Comparison of ENCODE assay signal across 12 mouse cellular contexts in the genomic region with DNA sequence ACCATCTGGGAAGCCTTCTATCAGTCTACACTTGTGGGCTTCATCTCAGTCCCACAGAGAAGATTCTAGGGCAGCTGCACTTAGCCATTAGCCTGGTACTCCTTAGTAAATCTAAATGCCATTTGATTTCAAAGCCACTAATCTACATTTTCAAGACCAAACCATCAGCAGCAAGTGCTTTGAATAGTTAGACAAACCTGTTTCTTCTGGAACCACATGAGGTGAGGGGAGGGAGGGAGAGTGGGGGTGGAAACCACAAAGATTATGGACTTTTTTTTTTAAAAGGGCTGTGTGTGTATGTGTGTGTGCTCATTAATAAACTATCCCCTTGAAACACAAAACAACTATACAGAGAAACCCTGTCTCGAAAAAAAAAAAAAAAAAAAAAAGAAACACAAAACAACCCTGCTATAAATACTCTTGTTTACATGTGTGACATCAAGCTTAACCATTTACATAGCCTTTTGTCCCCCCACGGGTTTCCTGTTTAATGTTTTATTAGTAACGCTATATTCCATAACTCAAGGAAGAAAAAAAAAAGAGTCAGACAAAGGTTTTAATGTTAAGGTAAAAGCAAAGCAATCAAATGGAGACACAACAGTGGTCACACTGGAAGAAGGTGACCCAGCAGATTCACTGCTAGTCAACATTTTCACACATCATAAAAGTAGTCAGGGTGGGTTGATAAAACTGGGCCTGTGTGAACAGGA. TPM values are rescaled to one million over a fixed set of nuclear protein-coding genes. Genes with fewer than 3 reads are reported as not detected.
DNase-seq lines count a peak whose midpoint lies in the region; ATAC-seq and TF ChIP-seq lines count a peak whose summit lies in the region.
"Had no signal": no experiment of that assay in that cellular context is flagged by ENCODE, and none has a peak within 500 bp of the region (broad histone marks: within the 10 kb centered on the region; RNA-seq: fewer than 3 reads in every experiment).

No protein-coding gene starts in this region.

- ATAC-seq in intestine, postnatal 0 days, result no peak; the same call in 1 of the 2 replicates
- no peak for ATAC-seq in stomach, postnatal 0 days (ENCODE audit: low FRiP score, low TSS enrichment)
- no peak for ATAC-seq in erythroblast, adult 5-6 weeks (replicated peaks; ENCODE audit: low FRiP score, poor library complexity, severe bottlenecking)
- no peak for ATAC-seq in forebrain, embryonic 12.5 days (ENCODE audit: low FRiP score)

- H3K9ac ChIP-seq in heart, adult 2 months (ENCODE audit: low read depth, low read length), result no peak overlapping the region
- no peak overlapping the region for H3K9ac ChIP-seq in intestine, postnatal 0 days (ENCODE audit: low read depth, low read length)
- H3K9ac ChIP-seq in stomach, postnatal 0 days (ENCODE audit: low read length), result no peak overlapping the region
- no peak overlapping the region for H3K9ac ChIP-seq in forebrain, embryonic 12.5 days

- no peak for TF ChIP-seq EP300 in heart, adult 2 months (IDR thresholded peaks at IDR 0.05; ENCODE audit: insufficient read depth, low read depth, low read length)
- TF ChIP-seq EP300 in stomach, postnatal 0 days (optimal IDR thresholded peaks at IDR 0.05), result no peak

- peaks cover 4% of the 10 kb centered on the region for H3K4me1 ChIP-seq in heart, adult 2 months (ENCODE audit: control insufficient read depth, insufficient read depth, low read length)
- H3K4me1 ChIP-seq in spleen, adult 2 months (ENCODE audit: control insufficient read depth, insufficient read depth, insufficient read length), result peaks cover 16% of the 10 kb centered on the region
- H3K4me1 ChIP-seq in intestine, postnatal 0 days (replicated peaks; ENCODE audit: control insufficient read depth, insufficient read depth, low read length), result no peaks in the 10 kb centered on the region; the same call in 1 of the 2 replicates
- H3K4me1 ChIP-seq in stomach, postnatal 0 days (replicated peaks; ENCODE audit: control insufficient read depth, insufficient read depth), result peaks cover 8% of the 10 kb centered on the region; the same call in 1 of the 2 replicates
- peaks cover 6% of the 10 kb centered on the region; the same call in 1 of the 2 replicates for H3K4me1 ChIP-seq in forebrain, embryonic 12.5 days

- no peak overlapping the region for H3K4me2 ChIP-seq in intestine, postnatal 0 days (replicated peaks; ENCODE audit: low read depth)
- no peak overlapping the region for H3K4me2 ChIP-seq in stomach, postnatal 0 days (replicated peaks; ENCODE audit: low read depth)
- no peak overlapping the region for H3K4me2 ChIP-seq in forebrain, embryonic 12.5 days

- no peaks in the 10 kb centered on the region for H3K36me3 ChIP-seq in heart, adult 2 months (ENCODE audit: control insufficient read depth, insufficient read depth, low read length)
- H3K36me3 ChIP-seq in spleen, adult 2 months (ENCODE audit: control insufficient read depth, insufficient read depth, low read length), result peaks cover 9% of the 10 kb centered on the region
- peaks cover 12% of the 10 kb centered on the region; the same call in 1 of the 2 replicates for H3K36me3 ChIP-seq in intestine, postnatal 0 days (ENCODE audit: control insufficient read depth, insufficient read depth)
- H3K36me3 ChIP-seq in stomach, postnatal 0 days (ENCODE audit: control insufficient read depth, insufficient read depth, low read length), result peaks cover 6% of the 10 kb centered on the region; the same call in 1 of the 2 replicates
- H3K36me3 ChIP-seq in forebrain, embryonic 12.5 days (replicated peaks), result peaks cover 14% of the 10 kb centered on the region

- H3K9me3 ChIP-seq in intestine, postnatal 0 days (ENCODE audit: control insufficient read depth), result no peaks in the 10 kb centered on the region
- no peaks in the 10 kb centered on the region for H3K9me3 ChIP-seq in stomach, postnatal 0 days (ENCODE audit: control insufficient read depth, low read length)
- H3K9me3 ChIP-seq in forebrain, embryonic 12.5 days, result no peaks in the 10 kb centered on the region

- no peaks in the 10 kb centered on the region for H3K27me3 ChIP-seq in heart, adult 2 months (ENCODE audit: control insufficient read depth, insufficient read depth, low read length)
- H3K27me3 ChIP-seq in spleen, adult 2 months (ENCODE audit: control insufficient read depth, insufficient read depth, low read length), result no peaks in the 10 kb centered on the region
- no peaks in the 10 kb centered on the region for H3K27me3 ChIP-seq in intestine, postnatal 0 days (replicated peaks; ENCODE audit: control insufficient read depth, insufficient read depth, low read length)
- no peaks in the 10 kb centered on the region for H3K27me3 ChIP-seq in stomach, postnatal 0 days (ENCODE audit: control insufficient read depth, insufficient read depth, low read length)
- no peaks in the 10 kb centered on the region for H3K27me3 ChIP-seq in forebrain, embryonic 12.5 days

- TF ChIP-seq CTCF in heart, adult 2 months (IDR thresholded peaks at IDR 0.05), result no peak
- no peak for TF ChIP-seq CTCF in spleen, adult 2 months (IDR thresholded peaks at IDR 0.05; ENCODE audit: extremely low read depth, insufficient read depth, insufficient read length, insufficient replicate concordance)
- TF ChIP-seq CTCF in intestine, postnatal 0 days (IDR thresholded peaks at IDR 0.05; ENCODE audit: low read depth), result no peak
- no peak for TF ChIP-seq CTCF in stomach, postnatal 0 days (IDR thresholded peaks at IDR 0.05; ENCODE audit: low read depth)

- peak overlapping the region; percentile 51; the same call in 1 of the 2 replicates for H3K27ac ChIP-seq in heart, adult 2 months
- peak overlapping the region; percentile 89 for H3K27ac ChIP-seq in spleen, adult 2 months (ENCODE audit: insufficient read depth, low read length)
- H3K27ac ChIP-seq in intestine, postnatal 0 days (ENCODE audit: low read depth, low read length), result 0 out of 2 replicates have a peak overlapping the region, but pooled peaks have one; percentile 28
- peak overlapping the region; percentile 63 for H3K27ac ChIP-seq in stomach, postnatal 0 days (replicated peaks)
- no peak overlapping the region for H3K27ac ChIP-seq in forebrain, embryonic 12.5 days
- H3K27ac ChIP-seq: left cerebral cortex, adult 2 months had no signal

- H3K79me2 ChIP-seq in heart, adult 2 months (replicated peaks; ENCODE audit: control insufficient read depth, insufficient read depth, low read length), result no peaks in the 10 kb centered on the region

- DNase-seq in heart, adult 2 months, result no peak
- no peak for DNase-seq in heart, adult 9 months (ENCODE audit: low spot score in 2 of 2)
- DNase-seq in spleen, adult 2 months (ENCODE audit: low read depth in 1 of 2, low spot score in 2 of 2), result peak in 1 of 2 experiments; percentile 60
- DNase-seq in spleen, postnatal 10 days (ENCODE audit: low spot score in 2 of 2), result no peak
- DNase-seq in stomach, postnatal 0 days (ENCODE audit: low spot score), result no peak
- DNase-seq: cerebellum, adult 11 months; kidney, adult 11 months; spleen, adult 18-20 months had no signal

- no peak overlapping the region for H3K4me3 ChIP-seq in heart, adult 2 months
- H3K4me3 ChIP-seq in spleen, adult 2 months (ENCODE audit: extremely low read depth, insufficient read depth, insufficient read length), result no peak overlapping the region
- no peak overlapping the region for H3K4me3 ChIP-seq in intestine, postnatal 0 days (ENCODE audit: low read depth, low read length)
- H3K4me3 ChIP-seq in stomach, postnatal 0 days (ENCODE audit: low read depth, low read length), result no peak overlapping the region
- no peak overlapping the region for H3K4me3 ChIP-seq in forebrain, embryonic 12.5 days (replicated peaks)
- H3K4me3 ChIP-seq: left cerebral cortex, adult 2 months had no signal

- intact Hi-C loops in heart, adult 2 months (cut with DNase I), result no loop called here

- whole genome bisulfite sequencing in heart, adult 2 months, result 57% methylated on average over 3 of the region's 3 CpGs
- 10% methylated on average over 3 of the region's 3 CpGs for WGBS in spleen, adult 2 months
- WGBS in intestine, postnatal 0 days, result 36% methylated on average over 3 of the region's 3 CpGs
- WGBS in stomach, postnatal 0 days, result 38% methylated on average over 3 of the region's 3 CpGs
- WGBS in forebrain, embryonic 12.5 days, result 69% methylated on average over 3 of the region's 3 CpGs

- TF ChIP-seq POLR2A in heart, adult 2 months (IDR thresholded peaks at IDR 0.05; ENCODE audit: insufficient read depth, low read depth, low read length), result no peak
- no peak for TF ChIP-seq POLR2A in spleen, adult 2 months (IDR thresholded peaks at IDR 0.05; ENCODE audit: low read depth, low read length)

RNA-seq across cellular contexts. Expression of a gene that starts 38.3 kb away (rescaled TPM):
- total RNA-seq in heart, adult 2 months (2021), result 10 to 100 TPM; 21.1 to 22.5 TPM
- polyA plus RNA-seq in heart, adult 2 months (2012; rRNA removed), result 6.3 and 8.8 TPM in 2 replicates
- polyA plus RNA-seq in spleen, adult 2 months (2012; rRNA removed), result 4.5 and 5.5 TPM in 2 replicates
- polyA plus RNA-seq in intestine, postnatal 0 days (2015; fragmentation: Nextera tagmentation; extraction: Ambion mirVana), result 15.1 and 17.8 TPM in 2 replicates
- 17.9 and 18.3 TPM in 2 replicates for polyA plus RNA-seq in stomach, postnatal 0 days (2015; fragmentation: Nextera tagmentation; extraction: Ambion mirVana)
- 7.5 and 11.3 TPM in 2 replicates for total RNA-seq in erythroblast, adult 5-6 weeks (2015; ENCODE audit: low replicate concordance)
- 4.2 and 4.3 TPM in 2 replicates for total RNA-seq in erythroblast, adult 5-6 weeks (2017; ENCODE audit: low replicate concordance)
- 16.5 and 17.1 TPM in 2 replicates for polyA plus RNA-seq in forebrain, embryonic 12.5 days (2016; fragmentation: Nextera tagmentation; extraction: Ambion mirVana)
